Mouse (Mus musculus) spleen, adult 18-20 months (tissue): ENCODE results near the gene Mrgpre.
A peak's percentile ranks its signal among the peaks of the same experiment; 100 is the strongest.

Source experiments
- DNase-seq, 2 experiments: peaks; one replicate each; pipeline ENCODE4 v3.0.0; 2022; ENCODE audit warnings: mixed read lengths in 2 of 2

The Mrgpre gene

GRCm38 (mm10) chr7:143776137-143776536 is 8.2 kb downstream of the Mrgpre start:
- DNase-seq: no peak

- no peak for DNase-seq
Observed at GRCm38 (mm10) chr7:143769461-143769860, 14.8 kb downstream of the Mrgpre start.

- no peak for DNase-seq
Observed at GRCm38 (mm10) chr7:143768267-143768666, 16.0 kb downstream of the Mrgpre start.

GRCm38 (mm10) chr7:143766893-143767292 is 17.4 kb downstream of the Mrgpre start, which contains the start of gene Mrgprg:
Mrgprg (minus strand) TSS chr7:143766993.
- DNase-seq: no peak

GRCm38 (mm10) chr7:143764876-143765530 is 19.3 kb downstream of the Mrgpre start:
- DNase-seq: no peak

GRCm38 (mm10) chr7:143763794-143764193 is 20.5 kb downstream of the Mrgpre start:
- DNase-seq: no peak

- no peak for DNase-seq
Observed at GRCm38 (mm10) chr7:143758956-143759355, 25.3 kb downstream of the Mrgpre start.

GRCm38 (mm10) chr7:143757696-143758095 is 26.6 kb downstream of the Mrgpre start:
- no peak for DNase-seq

- DNase-seq: peak; percentile 70 to 80
Observed at GRCm38 (mm10) chr7:143757027-143757390, 27.3 kb downstream of the Mrgpre start.

- DNase-seq: no peak
Observed at GRCm38 (mm10) chr7:143756125-143757026, 27.9 kb downstream of the Mrgpre start, which contains the start of gene Osbpl5. Osbpl5 (minus strand) TSS chr7:143756985.

GRCm38 (mm10) chr7:143755357-143756124 is 28.8 kb downstream of the Mrgpre start:
- no peak for DNase-seq

GRCm38 (mm10) chr7:143753990-143754715 is 30.1 kb downstream of the Mrgpre start:
- peak; percentile 29 to 49 for DNase-seq

GRCm38 (mm10) chr7:143752606-143753005 is 31.7 kb downstream of the Mrgpre start:
- no peak for DNase-seq

GRCm38 (mm10) chr7:143752056-143752455 is 32.2 kb downstream of the Mrgpre start:
- DNase-seq: no peak

GRCm38 (mm10) chr7:143751380-143751779 is 32.9 kb downstream of the Mrgpre start:
- DNase-seq: no peak

GRCm38 (mm10) chr7:143749045-143749444 is 35.3 kb downstream of the Mrgpre start:
- no peak for DNase-seq

GRCm38 (mm10) chr7:143748041-143748868 is 36.0 kb downstream of the Mrgpre start:
- peak; percentile 61 to 83 for DNase-seq

GRCm38 (mm10) chr7:143740653-143741052 is 43.6 kb downstream of the Mrgpre start:
- no peak for DNase-seq

GRCm38 (mm10) chr7:143739511-143740461 is 44.5 kb downstream of the Mrgpre start:
- DNase-seq: peak; percentile 17 to 43

- DNase-seq: no peak
Observed at GRCm38 (mm10) chr7:143738601-143739006, 45.7 kb downstream of the Mrgpre start.
